ENCODE assay signal across 10 mouse cellular contexts in the genomic region with DNA sequence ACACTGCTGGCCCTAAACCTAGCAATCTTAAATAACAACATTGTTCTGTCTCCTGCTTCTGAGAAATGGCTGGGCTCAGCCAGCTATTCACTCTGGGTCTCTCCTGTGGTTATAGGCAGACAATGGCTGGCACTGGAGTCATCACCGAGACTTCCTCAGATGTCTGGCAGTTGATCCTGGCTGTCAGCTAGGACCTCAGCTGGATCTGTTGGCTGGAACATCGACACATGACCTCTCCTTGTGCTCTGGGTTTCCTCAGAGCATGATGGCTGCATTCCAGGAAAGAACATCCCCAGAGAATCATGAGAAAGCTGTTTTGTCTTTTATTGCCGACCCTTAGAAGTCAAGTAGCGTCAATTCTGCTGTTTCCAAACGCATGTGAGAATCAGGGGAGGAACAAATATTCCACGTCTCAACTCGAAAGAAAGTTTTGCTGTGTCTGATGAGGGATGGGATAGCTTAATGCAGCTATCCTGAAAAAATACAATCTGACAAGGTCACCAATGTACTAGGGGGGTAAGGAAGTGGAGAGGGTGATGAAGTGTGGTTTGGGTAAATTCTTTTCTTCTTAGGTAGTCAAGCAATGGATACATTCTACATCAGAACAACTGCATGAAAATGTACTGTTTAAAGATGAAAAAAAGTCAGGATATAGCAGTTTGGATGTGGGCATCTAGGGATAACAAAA.
DNase-seq lines count a peak whose midpoint lies in the region; ATAC-seq and TF ChIP-seq lines count a peak whose summit lies in the region.
"Had no signal": no experiment of that assay in that cellular context is flagged by ENCODE, and none has a peak within 500 bp of the region (broad histone marks: within the 10 kb centered on the region; RNA-seq: fewer than 3 reads in every experiment).

No protein-coding gene starts in this region.

- H3K9ac ChIP-seq in intestine, embryonic 14.5 days (ENCODE audit: low read length) = no peak overlapping the region
- no peak overlapping the region for H3K9ac ChIP-seq in intestine, postnatal 0 days (ENCODE audit: low read depth, low read length)
- H3K9ac ChIP-seq in neural tube, embryonic 14.5 days (replicated peaks; ENCODE audit: low read depth, low read length) = no peak overlapping the region
- no peak overlapping the region for H3K9ac ChIP-seq in forebrain, embryonic 13.5 days
- H3K9ac ChIP-seq: neural tube, embryonic 12.5 days had no signal

- peak; percentile 69 for DNase-seq in intestine, embryonic 14.5 days (ENCODE audit: low spot score)
- peak; percentile 91 for DNase-seq in adipocyte (ENCODE audit: low spot score)
- DNase-seq in gastrocnemius, postnatal 14 days = peak; percentile 76
- peak; percentile 53 to 61 for DNase-seq in kidney, adult 8-10 months
- no peak for DNase-seq in right cerebral cortex, postnatal 25 days

- no peak overlapping the region for H3K4me2 ChIP-seq in intestine, embryonic 14.5 days (ENCODE audit: low read length)
- H3K4me2 ChIP-seq in intestine, postnatal 0 days (replicated peaks; ENCODE audit: low read depth) = no peak overlapping the region
- H3K4me2 ChIP-seq in neural tube, embryonic 14.5 days (ENCODE audit: low read depth, low read length) = no peak overlapping the region
- H3K4me2 ChIP-seq in forebrain, embryonic 13.5 days = no peak overlapping the region
- H3K4me2 ChIP-seq: neural tube, embryonic 12.5 days had no signal

- no peak for TF ChIP-seq CTCF in intestine, postnatal 0 days (IDR thresholded peaks at IDR 0.05; ENCODE audit: low read depth)

- ATAC-seq in intestine, embryonic 14.5 days (replicated peaks; ENCODE audit: low FRiP score, low TSS enrichment, low read depth) = no peak
- no peak for ATAC-seq in intestine, postnatal 0 days
- peak; percentile 72 for ATAC-seq in neural tube, embryonic 14.5 days (ENCODE audit: low read depth)
- ATAC-seq in forebrain, embryonic 13.5 days = no peak

- intact Hi-C loops in gastrocnemius, postnatal 14 days (cut with DNase I; ENCODE audit: low total_unique reads) = no loop called here

- no peak overlapping the region for H3K4me3 ChIP-seq in intestine, embryonic 14.5 days (ENCODE audit: low read depth, low read length)
- no peak overlapping the region for H3K4me3 ChIP-seq in intestine, postnatal 0 days (ENCODE audit: low read depth, low read length)
- H3K4me3 ChIP-seq in neural tube, embryonic 14.5 days (ENCODE audit: low read depth, low read length) = no peak overlapping the region
- H3K4me3 ChIP-seq in forebrain, embryonic 13.5 days = no peak overlapping the region
- H3K4me3 ChIP-seq: neural tube, embryonic 12.5 days had no signal

- no peaks in the 10 kb centered on the region for H3K27me3 ChIP-seq in intestine, embryonic 14.5 days (replicated peaks; ENCODE audit: control insufficient read depth, insufficient read depth, low read length)
- no peaks in the 10 kb centered on the region for H3K27me3 ChIP-seq in intestine, postnatal 0 days (replicated peaks; ENCODE audit: control insufficient read depth, insufficient read depth, low read length)
- H3K27me3 ChIP-seq in neural tube, embryonic 14.5 days (ENCODE audit: control insufficient read depth, insufficient read depth, low read length) = no peaks in the 10 kb centered on the region
- H3K27me3 ChIP-seq in forebrain, embryonic 13.5 days = no peaks in the 10 kb centered on the region
- H3K27me3 ChIP-seq: neural tube, embryonic 12.5 days had no signal

- H3K4me1 ChIP-seq in intestine, embryonic 14.5 days (replicated peaks; ENCODE audit: control insufficient read depth, insufficient read depth, low read length) = peaks cover 6% of the 10 kb centered on the region
- no peaks in the 10 kb centered on the region for H3K4me1 ChIP-seq in intestine, postnatal 0 days (replicated peaks; ENCODE audit: control insufficient read depth, insufficient read depth, low read length)
- H3K4me1 ChIP-seq in neural tube, embryonic 14.5 days (ENCODE audit: control insufficient read depth, insufficient read depth, low read length) = no peaks in the 10 kb centered on the region
- H3K4me1 ChIP-seq in forebrain, embryonic 13.5 days = no peaks in the 10 kb centered on the region
- H3K4me1 ChIP-seq: neural tube, embryonic 12.5 days had no signal

- H3K27ac ChIP-seq in intestine, embryonic 14.5 days (ENCODE audit: low read depth) = peak overlapping the region; percentile 34
- H3K27ac ChIP-seq in intestine, postnatal 0 days (ENCODE audit: low read depth, low read length) = no peak overlapping the region
- H3K27ac ChIP-seq in neural tube, embryonic 14.5 days (ENCODE audit: low read depth, low read length) = no peak overlapping the region
- H3K27ac ChIP-seq in forebrain, embryonic 13.5 days = no peak overlapping the region
- H3K27ac ChIP-seq: neural tube, embryonic 12.5 days had no signal

- no peaks in the 10 kb centered on the region for H3K36me3 ChIP-seq in intestine, embryonic 14.5 days (ENCODE audit: control insufficient read depth, insufficient read depth, low read length)
- no peaks in the 10 kb centered on the region for H3K36me3 ChIP-seq in intestine, postnatal 0 days (ENCODE audit: control insufficient read depth, insufficient read depth)
- H3K36me3 ChIP-seq in neural tube, embryonic 14.5 days (ENCODE audit: control insufficient read depth, insufficient read depth, low read length) = no peaks in the 10 kb centered on the region
- no peaks in the 10 kb centered on the region for H3K36me3 ChIP-seq in forebrain, embryonic 13.5 days (ENCODE audit: poor library complexity, severe bottlenecking)
- H3K36me3 ChIP-seq: G1E; neural tube, embryonic 12.5 days had no signal

- no peaks in the 10 kb centered on the region for H3K9me3 ChIP-seq in intestine, embryonic 14.5 days (ENCODE audit: control insufficient read depth, low read length)
- no peaks in the 10 kb centered on the region for H3K9me3 ChIP-seq in intestine, postnatal 0 days (ENCODE audit: control insufficient read depth)
- no peaks in the 10 kb centered on the region for H3K9me3 ChIP-seq in neural tube, embryonic 14.5 days (ENCODE audit: control insufficient read depth, low read length)
- H3K9me3 ChIP-seq in forebrain, embryonic 13.5 days (replicated peaks) = no peaks in the 10 kb centered on the region
- H3K9me3 ChIP-seq: G1E; neural tube, embryonic 12.5 days had no signal

- WGBS in intestine, embryonic 14.5 days = 22% methylated on average over 7 of the region's 7 CpGs
- 33% methylated on average over 7 of the region's 7 CpGs for WGBS in intestine, postnatal 0 days
- WGBS in neural tube, embryonic 14.5 days = 26% methylated on average over 7 of the region's 7 CpGs
- WGBS in forebrain, embryonic 13.5 days = 65% methylated on average over 7 of the region's 7 CpGs
